Mouse (Mus musculus) megakaryocyte, embryonic 14.5 days (primary cell): ENCODE results near the gene Cldn7. TPM values are rescaled to one million over a fixed set of nuclear protein-coding genes. Genes with fewer than 3 reads are reported as not detected.

Experiments used
- H3K27me3 ChIP-seq: replicated peaks from 2 replicates; pipeline ENCODE3; 2012; ENCODE audit warnings: inconsistent platforms
- H3K36me3 ChIP-seq: replicated peaks from 2 replicates; pipeline ENCODE3; 2012; ENCODE audit warnings: low read length, inconsistent platforms, mixed read lengths
- H3K4me1 ChIP-seq: 2 replicates; pipeline ENCODE4 v1.6.1; 2012; ENCODE audit warnings: inconsistent platforms
- H3K4me3 ChIP-seq: replicated peaks from 2 replicates; pipeline ENCODE3; 2012; ENCODE audit warnings: moderate library complexity, mild to moderate bottlenecking, inconsistent platforms
- H3K9me3 ChIP-seq: 2 replicates; pipeline ENCODE4 v1.6.1; 2012; ENCODE audit warnings: inconsistent platforms
- FLI1 ChIP-seq: IDR thresholded peaks from 2 replicates; pipeline ENCODE4 v1.6.1; 2012; ENCODE audit warnings: low read length, inconsistent platforms, mixed read lengths
- GATA1 ChIP-seq: IDR thresholded peaks from 3 replicates; pipeline ENCODE4 v1.6.1; 2012; ENCODE audit warnings: mixed read lengths, low read length, inconsistent platforms, borderline replicate concordance
- polyA plus RNA-seq: library from polyadenylated mRNA; stranded (reverse); fragments of >175 nt; gene quantifications from 2 replicates; pipeline ENCODE4 v1.2.3, GENCODE M21; 2012; ENCODE audit warnings: low replicate concordance; ENCODE audit not compliant: insufficient read depth

The Cldn7 gene
- polyA plus RNA-seq, 1 experiment = not detected

DNA sequence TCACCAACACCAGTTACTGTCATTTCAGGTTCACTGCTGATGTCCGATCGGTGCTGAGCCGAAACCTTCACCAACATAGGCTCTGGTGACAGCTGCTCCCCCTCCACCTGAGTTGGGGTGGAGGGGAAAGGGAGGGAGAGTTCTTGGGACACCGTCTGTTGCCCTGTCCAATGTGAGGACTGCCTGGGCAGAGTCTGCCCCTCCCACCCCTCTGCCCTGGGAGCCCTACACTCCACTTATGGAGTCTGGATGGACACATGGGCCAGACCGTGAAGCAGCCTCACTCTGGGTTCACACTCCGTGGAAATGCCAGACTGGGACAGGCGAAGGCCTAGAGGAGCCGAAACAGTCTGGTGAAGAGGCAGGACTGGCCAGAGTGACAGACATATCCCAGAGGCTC is 25.4 kb downstream of the Cldn7 start:
- no peaks in the 10 kb centered on the region for H3K27me3 ChIP-seq
- H3K9me3 ChIP-seq = no peaks in the 10 kb centered on the region
- peak overlapping the region; percentile 7 for H3K4me3 ChIP-seq
- TF ChIP-seq GATA1 (no peak), FLI1 (no peak)
- H3K4me1 ChIP-seq = peaks cover 43% of the 10 kb centered on the region
- peaks cover 77% of the 10 kb centered on the region for H3K36me3 ChIP-seq

DNA sequence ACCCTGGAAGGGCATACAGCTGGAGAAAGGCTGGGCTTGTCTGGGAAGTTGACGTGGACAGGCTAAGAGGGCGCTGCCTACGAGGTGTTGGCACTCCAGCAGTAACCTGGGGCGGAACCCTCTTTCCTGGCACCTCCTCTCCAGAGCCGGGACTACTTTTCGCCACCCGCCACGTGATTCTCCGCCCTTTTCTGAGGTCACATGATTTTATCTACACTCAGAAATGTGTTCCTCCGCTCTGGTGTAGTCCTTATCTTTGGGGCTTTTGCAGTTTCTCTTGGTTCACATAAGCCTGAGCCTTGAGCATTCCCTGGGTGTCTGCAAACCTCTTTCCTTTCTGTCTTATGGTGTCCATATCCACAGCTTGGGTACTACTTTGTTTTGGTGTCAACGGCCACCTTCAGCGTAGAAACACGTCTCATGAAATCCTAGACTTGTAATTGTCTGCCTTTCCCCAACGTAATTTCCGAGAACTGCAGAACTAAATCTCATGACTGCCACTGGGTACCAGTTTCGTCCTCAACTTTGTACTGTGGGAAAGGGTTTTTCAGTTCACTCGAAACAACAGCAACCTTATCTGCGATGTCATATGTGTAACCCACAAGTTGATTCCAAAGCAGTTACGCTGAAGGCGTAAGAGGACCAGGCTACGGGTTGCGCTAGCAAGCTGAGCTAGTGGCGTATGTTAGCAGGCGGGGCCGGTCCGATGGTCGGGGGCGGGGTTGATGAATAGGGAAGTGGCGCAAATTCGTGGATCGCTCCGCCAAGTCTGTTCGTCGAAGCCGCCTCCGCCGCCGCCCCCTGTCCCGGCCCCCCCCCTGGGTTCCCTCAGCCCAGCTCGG is 26.5 kb downstream of the Cldn7 start, which contains the start of gene Gabarap:
Gabarap (plus strand) TSS at position 294 of the 842 bp plus-strand sequence.
- H3K9me3 ChIP-seq = no peaks in the 10 kb centered on the region
- H3K4me3 ChIP-seq = peak within 1 kb of the TSS; percentile 96
- peaks cover 43% of the 10 kb centered on the region for H3K4me1 ChIP-seq
- H3K36me3 ChIP-seq = peaks cover 70% of the 10 kb centered on the region
- H3K27me3 ChIP-seq = no peaks in the 10 kb centered on the region
- TF ChIP-seq GATA1 = peak; percentile 78; the same call in 1 of the 3 replicates
- TF ChIP-seq FLI1 = no peak

DNA sequence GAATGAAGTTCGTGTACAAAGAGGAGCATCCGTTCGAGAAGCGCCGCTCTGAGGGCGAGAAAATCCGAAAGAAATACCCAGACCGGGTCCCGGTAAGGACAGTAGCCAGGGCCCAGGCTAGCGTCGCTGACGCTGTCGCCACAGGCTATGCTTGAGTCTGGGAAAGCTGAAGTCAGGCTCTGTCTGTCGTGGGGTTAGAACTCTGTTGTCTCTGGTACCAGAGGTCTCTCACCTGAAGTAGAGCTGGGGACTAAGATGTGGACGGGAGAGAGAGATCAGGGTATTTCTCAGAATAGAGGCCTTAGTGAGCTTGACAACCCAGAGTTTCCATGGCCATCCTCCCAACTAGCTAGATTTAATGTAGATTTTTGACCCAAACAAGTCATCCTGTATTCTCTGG is 27.1 kb downstream of the Cldn7 start:
- TF ChIP-seq FLI1 (no peak), GATA1 (no peak)
- Histone ChIP-seq H3K4me1 (peaks cover 43% of the 10 kb centered on the region), H3K4me3 (peak overlapping the region; percentile 96), H3K36me3 (peaks cover 64% of the 10 kb centered on the region), H3K9me3 (no peaks in the 10 kb centered on the region), H3K27me3 (no peaks in the 10 kb centered on the region)

DNA sequence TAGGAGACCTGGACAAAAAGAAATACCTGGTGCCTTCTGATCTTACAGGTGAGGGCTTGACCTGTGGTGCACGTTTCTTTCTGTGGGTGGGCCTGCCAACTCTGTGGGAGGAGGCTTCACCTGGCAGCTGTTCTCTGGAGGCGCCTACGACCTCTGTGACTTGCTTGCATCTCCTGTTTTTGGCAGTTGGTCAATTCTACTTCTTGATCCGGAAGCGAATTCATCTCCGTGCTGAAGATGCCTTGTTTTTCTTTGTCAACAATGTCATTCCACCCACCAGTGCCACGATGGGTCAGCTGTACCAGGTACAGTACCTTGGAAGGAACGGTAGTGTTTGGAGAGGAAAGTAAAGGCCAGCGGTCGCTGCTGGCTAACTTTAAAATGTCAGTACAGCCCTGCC is 27.8 kb downstream of the Cldn7 start:
- Histone ChIP-seq H3K4me3 (peak overlapping the region; percentile 96), H3K36me3 (peaks cover 57% of the 10 kb centered on the region), H3K4me1 (peaks cover 44% of the 10 kb centered on the region), H3K9me3 (no peaks in the 10 kb centered on the region), H3K27me3 (no peaks in the 10 kb centered on the region)
- TF ChIP-seq GATA1 = no peak
- TF ChIP-seq FLI1 = no peak

DNA sequence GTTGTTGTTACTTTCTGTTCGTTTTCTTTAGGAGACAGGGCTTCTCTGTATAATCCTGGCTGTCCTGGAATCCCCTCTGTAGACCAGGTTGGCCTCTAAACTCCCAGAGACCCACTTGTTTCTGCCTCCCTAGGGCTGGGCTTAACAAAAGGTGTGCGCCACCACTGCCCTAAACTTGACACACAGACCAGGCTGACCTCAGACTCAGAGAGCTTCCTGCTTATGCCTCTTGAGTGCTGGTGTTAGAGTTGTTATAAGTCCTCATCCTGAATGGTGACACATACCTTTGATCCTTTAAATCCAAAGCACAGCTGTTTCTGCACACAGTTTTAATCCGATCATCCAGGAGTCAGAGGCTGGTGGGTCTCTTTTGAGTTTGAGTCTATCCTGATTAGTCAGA is 28.4 kb downstream of the Cldn7 start:
- no peaks in the 10 kb centered on the region for H3K27me3 ChIP-seq
- no peaks in the 10 kb centered on the region for H3K9me3 ChIP-seq
- peaks cover 48% of the 10 kb centered on the region for H3K4me1 ChIP-seq
- H3K4me3 ChIP-seq = peak overlapping the region; percentile 96
- peaks cover 57% of the 10 kb centered on the region for H3K36me3 ChIP-seq
- TF ChIP-seq FLI1 = no peak

DNA sequence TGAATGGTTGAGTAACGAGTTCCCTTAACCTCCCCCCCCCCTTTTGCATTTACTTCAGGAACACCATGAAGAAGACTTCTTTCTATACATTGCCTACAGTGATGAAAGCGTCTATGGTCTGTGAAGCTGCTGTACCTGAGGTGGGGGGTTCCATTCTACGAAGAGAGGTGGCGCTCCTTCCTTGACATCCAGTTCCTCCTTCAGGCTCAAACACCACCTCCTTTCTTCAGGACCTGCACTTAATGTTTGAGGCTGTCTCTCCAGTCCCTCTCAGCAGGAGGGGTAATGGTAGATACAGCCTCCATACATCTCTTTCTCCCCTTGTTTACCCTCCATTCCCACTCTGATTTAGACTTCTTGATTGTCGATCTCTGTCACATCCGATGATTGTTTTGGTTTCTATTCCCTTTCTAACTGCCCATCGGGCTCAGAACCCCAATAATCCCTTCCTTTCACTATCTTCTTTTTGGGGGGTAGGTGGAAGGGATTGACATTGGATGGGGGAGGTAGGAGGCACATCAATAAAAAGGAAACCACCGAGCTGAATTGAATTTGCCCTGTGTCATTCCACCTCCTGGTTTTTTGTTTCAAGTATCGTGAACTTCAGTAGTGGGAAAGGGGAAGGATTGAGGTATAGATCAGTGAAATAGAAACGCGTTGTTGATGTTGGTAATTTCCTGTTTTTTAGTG is 30.0 kb downstream of the Cldn7 start:
- Histone ChIP-seq H3K4me3 (peak overlapping the region; percentile 99), H3K9me3 (no peaks in the 10 kb centered on the region), H3K4me1 (peaks cover 60% of the 10 kb centered on the region), H3K27me3 (no peaks in the 10 kb centered on the region), H3K36me3 (peaks cover 57% of the 10 kb centered on the region)
- TF ChIP-seq FLI1 = no peak
- no peak for TF ChIP-seq GATA1

DNA sequence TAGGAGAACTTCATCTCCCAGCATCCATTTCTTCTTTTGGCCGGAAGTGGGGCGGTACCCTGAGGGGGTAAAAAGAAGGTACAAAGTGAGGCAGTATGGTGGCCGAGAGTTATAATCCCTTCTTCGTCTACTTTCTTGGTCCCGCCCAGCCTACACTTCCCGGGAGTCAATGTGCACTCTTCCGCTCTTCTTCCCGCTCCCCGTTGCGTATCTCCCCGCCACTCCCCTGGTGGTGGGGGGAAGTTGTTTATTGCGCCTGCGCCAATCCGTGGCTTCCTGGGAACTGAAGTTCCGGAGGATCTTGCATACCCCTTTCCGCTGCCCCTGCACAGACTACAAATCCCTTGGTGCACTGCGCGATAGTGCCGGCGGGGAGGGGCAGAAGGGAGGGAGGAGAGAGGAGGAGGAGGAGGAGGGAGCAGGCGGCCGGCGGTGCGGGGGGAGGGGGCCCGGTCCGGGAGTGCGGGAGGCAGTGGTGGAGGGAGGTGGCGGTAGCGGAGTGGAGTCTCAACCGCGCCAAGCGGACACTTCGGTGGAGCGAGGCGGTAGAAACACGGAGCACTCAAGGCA is 30.9 kb downstream of the Cldn7 start, which contains the start of gene Phf23:
Phf23 (plus strand) TSS at position 387 of the 570 bp plus-strand sequence.
- H3K36me3 ChIP-seq = peaks cover 56% of the 10 kb centered on the region
- peaks cover 61% of the 10 kb centered on the region for H3K4me1 ChIP-seq
- H3K27me3 ChIP-seq = no peaks in the 10 kb centered on the region
- TF ChIP-seq FLI1 = peak; percentile 75
- no peak for TF ChIP-seq GATA1
- no peaks in the 10 kb centered on the region for H3K9me3 ChIP-seq
- H3K4me3 ChIP-seq = peak within 1 kb of the TSS; percentile 99

DNA sequence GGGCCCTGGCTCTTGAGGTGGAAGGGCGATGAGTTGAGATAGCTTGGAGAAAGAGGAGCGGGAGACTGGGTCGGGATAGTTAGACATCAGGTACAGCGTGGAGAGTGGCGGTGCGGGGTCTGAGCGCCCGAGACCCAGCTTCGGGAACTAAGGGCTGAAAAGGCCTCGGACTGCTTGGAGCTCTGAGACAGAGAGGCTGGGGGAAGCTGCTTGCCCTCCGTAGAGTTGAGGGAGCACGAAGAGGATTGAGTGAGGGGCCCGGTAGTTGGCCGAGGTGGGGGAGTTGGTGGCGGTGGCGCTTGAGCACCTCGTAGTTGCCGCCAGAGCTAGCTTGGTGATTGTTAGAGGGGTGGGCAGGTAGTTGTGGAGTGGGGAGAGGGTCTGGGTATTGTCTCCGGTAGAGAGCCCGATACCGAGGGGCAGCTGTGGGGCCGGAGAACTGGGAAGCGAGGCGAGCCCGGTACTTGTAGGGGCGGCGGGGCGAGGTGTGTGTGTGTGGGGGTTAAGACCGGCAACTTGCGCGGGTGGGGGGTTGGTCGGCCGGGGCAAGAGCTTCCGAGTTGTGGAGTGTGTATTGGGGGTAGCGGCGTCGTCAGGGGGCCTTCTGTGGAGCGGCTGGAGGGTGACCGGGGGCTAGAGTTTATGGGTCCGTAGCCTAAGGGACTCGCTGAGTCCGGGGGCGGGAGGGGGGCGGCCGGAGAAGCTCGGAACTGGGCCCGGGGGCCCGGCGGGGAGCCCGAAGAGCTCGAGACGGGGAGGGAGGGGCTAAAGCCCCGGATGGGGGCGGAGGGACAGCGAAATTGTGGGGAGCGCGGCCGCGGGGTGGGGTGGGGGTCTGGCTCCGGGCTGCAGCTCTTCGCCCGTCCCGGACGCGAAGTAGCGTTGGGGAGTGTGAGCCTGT is 31.8 kb downstream of the Cldn7 start:
- Histone ChIP-seq H3K36me3 (peaks cover 55% of the 10 kb centered on the region), H3K4me3 (peak overlapping the region; percentile 99), H3K9me3 (no peaks in the 10 kb centered on the region), H3K4me1 (peaks cover 66% of the 10 kb centered on the region), H3K27me3 (no peaks in the 10 kb centered on the region)
- TF ChIP-seq FLI1 = no peak
- no peak for TF ChIP-seq GATA1

DNA sequence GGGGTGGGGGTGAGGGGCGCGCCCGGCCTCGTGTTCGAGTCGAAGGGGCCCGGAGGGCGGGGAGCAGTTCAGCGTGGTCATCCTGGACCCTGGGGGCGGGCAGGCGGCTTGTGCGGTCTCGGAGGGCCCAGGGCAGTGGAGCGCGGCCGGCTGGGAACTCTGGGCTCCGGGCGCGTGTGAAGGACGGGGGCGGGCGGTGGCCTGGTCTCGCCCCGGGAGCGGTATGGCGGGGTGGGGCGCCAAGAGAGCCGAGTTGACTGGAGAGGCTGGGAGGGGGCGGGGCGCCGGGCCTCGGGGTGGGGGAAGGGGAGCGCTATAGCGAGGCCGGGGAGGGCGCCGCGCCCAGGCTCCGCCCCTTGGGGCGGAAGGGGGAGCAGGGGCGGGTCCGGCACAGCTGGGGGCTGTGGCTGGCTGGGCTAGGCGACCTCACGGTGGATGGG is 32.5 kb downstream of the Cldn7 start:
- TF ChIP-seq GATA1 (no peak), FLI1 (no peak)
- peaks cover 57% of the 10 kb centered on the region for H3K36me3 ChIP-seq
- H3K27me3 ChIP-seq = no peaks in the 10 kb centered on the region
- H3K9me3 ChIP-seq = no peaks in the 10 kb centered on the region
- H3K4me1 ChIP-seq = peaks cover 73% of the 10 kb centered on the region
- peak overlapping the region; percentile 99 for H3K4me3 ChIP-seq
